ENCODE assay signal across 16 mouse cellular contexts in the genomic region with DNA sequence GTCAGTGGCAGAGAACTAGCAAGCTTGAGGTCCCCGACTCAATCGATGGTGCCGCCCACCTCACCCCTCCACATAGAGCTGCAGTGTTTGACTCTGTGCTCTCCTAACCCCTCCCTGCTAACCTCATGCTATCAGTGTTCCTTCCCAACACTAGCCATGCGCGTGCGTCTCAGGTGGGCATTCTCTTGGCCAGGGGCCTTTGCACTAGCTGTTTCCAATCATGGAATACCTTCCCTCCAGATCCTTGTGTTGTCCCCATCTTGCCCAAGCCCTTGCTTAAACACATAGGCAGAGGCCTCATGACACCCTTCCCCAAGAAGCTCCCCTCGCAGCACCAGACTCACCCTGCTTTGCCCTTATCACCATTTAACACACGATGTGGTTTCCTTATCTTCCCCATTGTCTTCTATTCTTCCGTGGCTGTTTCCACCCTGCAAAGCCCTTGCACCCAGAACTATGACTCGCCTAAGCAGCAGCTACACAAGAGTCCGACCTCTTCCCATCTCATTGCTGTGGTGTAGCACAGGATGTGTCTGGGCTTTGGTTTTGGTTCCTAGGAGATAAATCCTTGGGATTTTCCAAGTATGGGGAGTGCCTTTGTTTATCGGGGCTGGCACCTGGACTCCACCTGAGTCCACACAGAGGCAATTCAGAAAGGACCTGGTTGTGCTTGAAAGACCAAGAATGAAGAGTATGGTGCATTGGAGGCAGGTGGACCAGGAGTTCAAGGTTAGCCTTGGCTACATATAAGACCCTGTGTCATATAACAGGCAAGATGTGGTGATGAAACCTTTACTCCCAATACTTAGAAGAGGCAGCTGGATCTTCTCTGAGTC. TPM values are rescaled to one million over a fixed set of nuclear protein-coding genes. Genes with fewer than 3 reads are reported as not detected.
A peak's percentile ranks its signal among the peaks of the same experiment; 100 is the strongest.
DNase-seq lines count a peak whose midpoint lies in the region; ATAC-seq lines count a peak whose summit lies in the region.
"Had no signal": no experiment of that assay in that cellular context is flagged by ENCODE, and none has a peak within 500 bp of the region (broad histone marks: within the 10 kb centered on the region; RNA-seq: fewer than 3 reads in every experiment).

No protein-coding gene starts in this region.

- 57% methylated on average over 12 of the region's 12 CpGs for WGBS in heart, embryonic 12.5 days

- H3K9ac ChIP-seq in heart, embryonic 12.5 days, result no peak overlapping the region; the same call in 1 of the 2 replicates
- H3K9ac ChIP-seq: lung, embryonic 14.5 days; neural tube, embryonic 12.5 days had no signal

- 0 out of 2 replicates have a peak overlapping the region, but pooled peaks have one; percentile 13 for H3K4me2 ChIP-seq in heart, embryonic 12.5 days

- peaks cover 11% of the 10 kb centered on the region for H3K36me3 ChIP-seq in heart, embryonic 12.5 days
- H3K36me3 ChIP-seq in megakaryocyte, embryonic 14.5 days (replicated peaks; ENCODE audit: low read length), result peaks cover 42% of the 10 kb centered on the region

- peak; percentile 69 for ATAC-seq in heart, embryonic 12.5 days (ENCODE audit: insufficient number of reproducible peaks, low FRiP score)
- ATAC-seq in granulocyte monocyte progenitor cell, adult 5-6 weeks (replicated peaks; ENCODE audit: poor library complexity, severe bottlenecking), result peak; percentile 26

- peaks cover 3% of the 10 kb centered on the region for H3K9me3 ChIP-seq in heart, embryonic 12.5 days (replicated peaks)
- H3K9me3 ChIP-seq in megakaryocyte, embryonic 14.5 days, result peaks cover 8% of the 10 kb centered on the region
- H3K9me3 ChIP-seq: embryonic facial prominence, embryonic 13.5 days; hindbrain, embryonic 13.5 days; neural tube, embryonic 12.5 days had no signal

- peak overlapping the region; percentile 54 for H3K27ac ChIP-seq in heart, embryonic 12.5 days (ENCODE audit: poor library complexity, severe bottlenecking)
- H3K27ac ChIP-seq: embryonic facial prominence, embryonic 13.5 days; hindbrain, embryonic 13.5 days; midbrain, embryonic 12.5 days; neural tube, embryonic 12.5 days had no signal

- DNase-seq in heart, postnatal 25 days (ENCODE audit: low spot score), result no peak
- DNase-seq in MEL-GATA-1-ER (ENCODE audit: extremely low read depth, low read depth), result peak; percentile 99
- DNase-seq in lung, postnatal 10 days, result no peak
- DNase-seq in right cerebral cortex, postnatal 10 days (ENCODE audit: low spot score in 2 of 2), result no peak
- DNase-seq in ovary, postnatal 14 days (ENCODE audit: low spot score), result no peak
- DNase-seq: kidney, adult 2 months; lung, embryonic 14.5 days had no signal

- H3K4me3 ChIP-seq in heart, embryonic 12.5 days, result no peak overlapping the region
- H3K4me3 ChIP-seq in megakaryocyte, embryonic 14.5 days (replicated peaks), result peak overlapping the region; percentile 88
- H3K4me3 ChIP-seq: hindbrain, embryonic 13.5 days; midbrain, embryonic 12.5 days; neural tube, embryonic 12.5 days had no signal

- intact Hi-C loops in heart, postnatal 25 days (cut with DNase I), result no loop called here

- H3K27me3 ChIP-seq in heart, embryonic 12.5 days (replicated peaks), result 0 out of 2 replicates have a peak, but pooled peaks cover 8% of the 10 kb centered on the region
- H3K27me3 ChIP-seq in megakaryocyte, embryonic 14.5 days (replicated peaks), result peaks cover 17% of the 10 kb centered on the region

- peaks cover 39% of the 10 kb centered on the region for H3K4me1 ChIP-seq in heart, embryonic 12.5 days (replicated peaks)
- peaks cover 89% of the 10 kb centered on the region for H3K4me1 ChIP-seq in megakaryocyte, embryonic 14.5 days

RNA-seq across cellular contexts. Expression of a gene that starts 1.2 kb away (rescaled TPM):
- polyA plus RNA-seq in heart, embryonic 12.5 days (2016; fragmentation: Nextera tagmentation; extraction: Ambion mirVana), result 1.1 and 1.2 TPM in 2 replicates
- 10 to 100 TPM in 1 of 2 experiments, 1 to 10 TPM in 1; 5.3 to 15.0 TPM for total RNA-seq in heart, postnatal 25 days (2021)
- 7.4 and 8.2 TPM in 2 replicates for total RNA-seq in granulocyte monocyte progenitor cell, adult 5-6 weeks (2014; fragmentation: Nextera tagmentation)
- 2.3 and 5.7 TPM in 2 replicates for total RNA-seq in granulocyte monocyte progenitor cell, adult 5-6 weeks (2017)
- 78.6 and 81.1 TPM in 2 replicates for polyA plus RNA-seq in megakaryocyte, embryonic 14.5 days (2012; ENCODE audit: insufficient read depth, low replicate concordance)

RNA-seq across cellular contexts. Expression of a gene that starts 1.4 kb away (rescaled TPM):
- 0.22 and 0.50 TPM in 2 replicates for polyA plus RNA-seq in heart, embryonic 12.5 days (2016; fragmentation: Nextera tagmentation; extraction: Ambion mirVana)
- not detected for total RNA-seq in heart, postnatal 25 days (2021)
- not detected in 2 replicates for total RNA-seq in granulocyte monocyte progenitor cell, adult 5-6 weeks (2014; fragmentation: Nextera tagmentation)
- 0.10 and 0.13 TPM in 2 replicates for total RNA-seq in granulocyte monocyte progenitor cell, adult 5-6 weeks (2017)
- 2.1 and 9.4 TPM in 2 replicates for polyA plus RNA-seq in megakaryocyte, embryonic 14.5 days (2012; ENCODE audit: insufficient read depth, low replicate concordance)
- total RNA-seq: left cerebral cortex, postnatal 14 days had no signal
- polyA plus RNA-seq: forebrain, embryonic 16.5 days; neural tube, embryonic 12.5 days had no signal

RNA-seq across cellular contexts. Expression of a gene that starts 8.8 kb away (rescaled TPM):
- polyA plus RNA-seq in heart, embryonic 12.5 days (2016; fragmentation: Nextera tagmentation; extraction: Ambion mirVana), result 868 and 880 TPM in 2 replicates
- 100 to 1,000 TPM; 613 to 620 TPM for total RNA-seq in heart, postnatal 25 days (2021)
- total RNA-seq in granulocyte monocyte progenitor cell, adult 5-6 weeks (2014; fragmentation: Nextera tagmentation), result 3,523 and 3,605 TPM in 2 replicates
- 3,792 and 4,750 TPM in 2 replicates for total RNA-seq in granulocyte monocyte progenitor cell, adult 5-6 weeks (2017)
- polyA plus RNA-seq in megakaryocyte, embryonic 14.5 days (2012; ENCODE audit: insufficient read depth, low replicate concordance), result 3,981 and 5,869 TPM in 2 replicates

RNA-seq across cellular contexts. Expression of a gene that starts 13.2 kb away (rescaled TPM):
- polyA plus RNA-seq in heart, embryonic 12.5 days (2016; fragmentation: Nextera tagmentation; extraction: Ambion mirVana), result 1,003 and 1,022 TPM in 2 replicates
- total RNA-seq in heart, postnatal 25 days (2021), result 100 to 1,000 TPM; 517 to 569 TPM
- 3,834 and 4,027 TPM in 2 replicates for total RNA-seq in granulocyte monocyte progenitor cell, adult 5-6 weeks (2014; fragmentation: Nextera tagmentation)
- total RNA-seq in granulocyte monocyte progenitor cell, adult 5-6 weeks (2017), result 963 and 1,110 TPM in 2 replicates
- polyA plus RNA-seq in megakaryocyte, embryonic 14.5 days (2012; ENCODE audit: insufficient read depth, low replicate concordance), result 39.7 and 217 TPM in 2 replicates

RNA-seq across cellular contexts. Expression of a gene that starts 16.7 kb away (rescaled TPM):
- 81.3 and 86.2 TPM in 2 replicates for polyA plus RNA-seq in heart, embryonic 12.5 days (2016; fragmentation: Nextera tagmentation; extraction: Ambion mirVana)
- 10 to 100 TPM; 29.7 to 30.9 TPM for total RNA-seq in heart, postnatal 25 days (2021)
- 74.2 and 91.6 TPM in 2 replicates for total RNA-seq in granulocyte monocyte progenitor cell, adult 5-6 weeks (2014; fragmentation: Nextera tagmentation)
- total RNA-seq in granulocyte monocyte progenitor cell, adult 5-6 weeks (2017), result 48.8 and 58.4 TPM in 2 replicates
- 35.3 and 64.9 TPM in 2 replicates for polyA plus RNA-seq in megakaryocyte, embryonic 14.5 days (2012; ENCODE audit: insufficient read depth, low replicate concordance)

Comparison
In these comparisons a context has a peak if more than half of its experiments do, and no peak if none do; other contexts are left out.
1. RNA of a gene that starts 8.8 kb away (total RNA-seq): 3,523 to 4,750 TPM in granulocyte monocyte progenitor cell, adult 5-6 weeks; 613 to 620 TPM in heart, postnatal 25 days; every median in the first group is over 4 times any median in the second.